Mouse (Mus musculus) stomach, postnatal 0 days (tissue): ENCODE results near the gene Htr2a.

Experiments used
- CTCF ChIP-seq: IDR thresholded peaks from 2 replicates; pipeline ENCODE4 v1.5.1; 2016; ENCODE audit warnings: antibody characterized with exemption, low read depth, mild to moderate bottlenecking, moderate library complexity
- EP300 ChIP-seq: optimal IDR thresholded peaks from 2 replicates; pipeline ENCODE3; 2016; ENCODE audit warnings: antibody characterized with exemption

- no peak for TF ChIP-seq CTCF
- no peak for TF ChIP-seq EP300
These were observed 56.8 kb downstream of the Htr2a start for GRCm38 (mm10) chr14:74697432-74697831.
